Mouse (Mus musculus) ES-Bruce4 (cell line): ENCODE measurements at regions not wholly inside any gene's neighbourhood (a gene's known extent, or its start where the extent isn't known, plus 50 kb on each side); places are given as distances from the start of the nearest gene placed in this dataset.

Experiments
- CTCF ChIP-seq: IDR thresholded peaks from one replicate; pipeline ENCODE4 v1.8.1; 2011; ENCODE audit warnings: low read depth, low read length
- EP300 ChIP-seq: IDR thresholded peaks from 2 replicates; pipeline ENCODE4 v1.6.1; 2011; ENCODE audit warnings: low read depth, low read length; ENCODE audit not compliant: insufficient read depth
- POLR2A ChIP-seq: IDR thresholded peaks from one replicate; pipeline ENCODE4 v1.8.1; 2011; ENCODE audit warnings: low read length; ENCODE audit not compliant: insufficient read depth

DNA sequence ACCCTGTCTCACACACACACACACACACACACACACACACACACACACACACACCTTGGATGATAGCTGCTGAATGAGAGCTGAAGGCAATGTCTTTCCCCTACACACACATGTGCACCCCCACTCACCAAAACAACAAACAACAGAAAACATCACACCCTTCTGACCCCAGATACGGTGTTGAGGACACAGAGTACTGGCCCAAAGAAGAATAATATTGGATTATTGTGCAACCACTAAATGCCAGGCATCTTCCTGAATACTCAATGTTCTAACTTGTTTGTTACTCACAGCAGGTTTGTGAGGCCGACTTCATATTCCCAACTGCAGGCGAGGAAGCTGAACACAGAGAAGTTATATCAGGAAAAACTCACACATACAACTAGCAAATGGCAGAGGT is 360.9 kb downstream of the Lmx1a start:
- TF ChIP-seq POLR2A = no peak
- no peak for TF ChIP-seq CTCF
- TF ChIP-seq EP300 = no peak
